Mouse (Mus musculus) midbrain, postnatal 0 days (tissue): Measurements from ENCODE around the gene Pitpnm2. TPM values are rescaled to one million over a fixed set of nuclear protein-coding genes. Genes with fewer than 3 reads are reported as not detected.

Experiments used
- ATAC-seq: fragments of 200-750 bp; cut with Nextera tagmentation; 2 replicates; pipeline ENCODE4 v1.8.0; 2017; ENCODE audit warnings: moderate number of reproducible peaks, mild to moderate bottlenecking, moderate TSS enrichment, moderate library complexity; ENCODE audit not compliant: low FRiP score
- DNase-seq: peaks from one replicate; pipeline ENCODE4 v3.0.0-alpha.2; 2015; ENCODE audit warnings: low spot score
- H3K27ac ChIP-seq: fragments of 300-500 bp; sonication (generic); 2 replicates; pipeline ENCODE4 v1.5.1; 2014; ENCODE audit warnings: low read depth, mild to moderate bottlenecking, low read length, mixed read lengths
- H3K27me3 ChIP-seq: fragments of 300-500 bp; sonication (generic); 2 replicates; pipeline ENCODE4 v1.6.1; 2014; ENCODE audit warnings: low read length, control low read depth, mixed read lengths; ENCODE audit not compliant: insufficient read depth
- H3K36me3 ChIP-seq: fragments of 300-500 bp; sonication (generic); 2 replicates; pipeline ENCODE4 v1.6.1; 2014; ENCODE audit warnings: low read length, control low read depth, mixed read lengths; ENCODE audit not compliant: insufficient read depth
- H3K4me1 ChIP-seq: fragments of 300-500 bp; sonication (generic); 2 replicates; pipeline ENCODE4 v1.6.1; 2014; ENCODE audit warnings: mild to moderate bottlenecking, control low read depth, antibody characterized with exemption, low read length, mixed read lengths; ENCODE audit not compliant: insufficient read depth
- H3K4me2 ChIP-seq: fragments of 300-500 bp; sonication (generic); 2 replicates; pipeline ENCODE4 v1.6.1; 2014; ENCODE audit warnings: low read depth, mild to moderate bottlenecking, low read length, mixed read lengths; ENCODE audit not compliant: poor library complexity, severe bottlenecking
- H3K4me3 ChIP-seq: fragments of 300-500 bp; sonication (generic); 2 replicates; pipeline ENCODE4 v1.5.1; 2014; ENCODE audit warnings: low read depth, mild to moderate bottlenecking, low read length, moderate library complexity
- H3K9ac ChIP-seq: fragments of 300-500 bp; sonication (generic); replicated peaks from 2 replicates; pipeline ENCODE4 v1.6.1; 2014; ENCODE audit warnings: mild to moderate bottlenecking, low read length, moderate library complexity, mixed read lengths; ENCODE audit not compliant: poor library complexity, severe bottlenecking
- H3K9me3 ChIP-seq: fragments of 300-500 bp; sonication (generic); 2 replicates; pipeline ENCODE4 v1.6.1; 2016; ENCODE audit warnings: low read length, control low read depth
- CTCF ChIP-seq: IDR thresholded peaks from 2 replicates; pipeline ENCODE4 v1.5.1; 2016; ENCODE audit warnings: antibody characterized with exemption, mild to moderate bottlenecking
- WGBS: fragments of 180-500 bp; shearing (Covaris S2); extraction: QIAGEN DNeasy Blood & Tissue Kit; methylation state at CpG from one replicate; pipeline ENCODE4 v1.1.7; 2014; 5-methylcytosine and 5-hydroxymethylcytosine counted together
- polyA plus RNA-seq: library from polyadenylated mRNA; unstranded; fragments of >200 nt; fragmentation: Nextera tagmentation; extraction: Ambion mirVana; gene quantifications from 2 replicates; pipeline ENCODE4 v1.2.1, GENCODE M21; 2015
- total RNA-seq: library from RNA; depleted of rRNA; stranded (reverse); fragments of >200 nt; gene quantifications from 2 replicates; pipeline ENCODE4 v1.2.3, GENCODE M21; 2014

Pitpnm2 gene
- total and polyA plus RNA-seq, 2 experiments from 2014 or later, result 10.1 to 66.2 TPM

- peak within 1 kb of the TSS; percentile 79 for H3K9ac ChIP-seq
- peak; percentile 76 for ATAC-seq
- DNase-seq, result peak; percentile 92
- H3K27ac ChIP-seq, result peak within 1 kb of the TSS; percentile 33
- WGBS, result 1% methylated on average over 37 of the region's 42 CpGs
- peak within 1 kb of the TSS; percentile 66 for H3K4me2 ChIP-seq
- H3K4me1 ChIP-seq, result 0 out of 2 replicates have a peak, but pooled peaks cover 7% of the 10 kb centered on the region
- no peaks in the 10 kb centered on the region for H3K27me3 ChIP-seq
- H3K9me3 ChIP-seq, result no peaks in the 10 kb centered on the region
- peak within 1 kb of the TSS; percentile 57 for H3K4me3 ChIP-seq
- H3K36me3 ChIP-seq, result no peaks in the 10 kb centered on the region
- no peak for TF ChIP-seq CTCF
Observed at GRCm38 (mm10) chr5:124095596-124096232, 153.8 kb downstream of the Pitpnm2 start, which contains the start of gene Abcb9. TSS of gene Abcb9 (minus strand) at chr5:124095798.

- Histone ChIP-seq H3K4me2 (peak overlapping the region; percentile 66), H3K9ac (peak overlapping the region; percentile 79), H3K9me3 (no peaks in the 10 kb centered on the region), H3K4me1 (0 out of 2 replicates have a peak, but pooled peaks cover 7% of the 10 kb centered on the region), H3K4me3 (peak overlapping the region; percentile 57), H3K27ac (peak overlapping the region; percentile 33), H3K36me3 (peaks cover under 1% of the 10 kb centered on the region; the same call in 1 of the 2 replicates), H3K27me3 (no peaks in the 10 kb centered on the region)
- no peak; the same call in 1 of the 2 replicates for ATAC-seq
- no peak for DNase-seq
- peak; percentile 22; the same call in 1 of the 2 replicates for TF ChIP-seq CTCF
- WGBS, result 9% methylated on average over 19 of the region's 19 CpGs
Observed at GRCm38 (mm10) chr5:124095077-124095581, 154.4 kb downstream of the Pitpnm2 start.

GRCm38 (mm10) chr5:124093852-124094604 lies 155.5 kb downstream of the Pitpnm2 start:
- H3K9me3 ChIP-seq, result no peaks in the 10 kb centered on the region
- WGBS, result 86% methylated on average over 12 of the region's 12 CpGs
- 0 out of 2 replicates have a peak, but pooled peaks cover 7% of the 10 kb centered on the region for H3K4me1 ChIP-seq
- H3K27ac ChIP-seq, result no peak overlapping the region
- peak overlapping the region; percentile 24; the same call in 1 of the 2 replicates for H3K9ac ChIP-seq
- ATAC-seq (no peak), DNase-seq (no peak)
- H3K4me2 ChIP-seq, result peak overlapping the region; percentile 66
- H3K36me3 ChIP-seq, result peaks cover 11% of the 10 kb centered on the region
- no peaks in the 10 kb centered on the region for H3K27me3 ChIP-seq
- TF ChIP-seq CTCF, result no peak
- peak overlapping the region; percentile 57 for H3K4me3 ChIP-seq

- DNase-seq (no peak), ATAC-seq (no peak)
- Histone ChIP-seq H3K27me3 (no peaks in the 10 kb centered on the region), H3K36me3 (peaks cover 11% of the 10 kb centered on the region), H3K4me1 (0 out of 2 replicates have a peak, but pooled peaks cover 7% of the 10 kb centered on the region), H3K27ac (no peak overlapping the region), H3K9me3 (no peaks in the 10 kb centered on the region), H3K9ac (peak overlapping the region; percentile 24; the same call in 1 of the 2 replicates), H3K4me2 (0 out of 2 replicates have a peak overlapping the region, but pooled peaks have one; percentile 4), H3K4me3 (no peak overlapping the region)
- 69% methylated on average over 11 of the region's 11 CpGs for WGBS
- TF ChIP-seq CTCF, result no peak
Observed at GRCm38 (mm10) chr5:124093120-124093794, 156.3 kb downstream of the Pitpnm2 start.

GRCm38 (mm10) chr5:124091951-124092406 lies 157.6 kb downstream of the Pitpnm2 start:
- H3K9ac ChIP-seq, result no peak overlapping the region
- TF ChIP-seq CTCF, result no peak
- no peak for ATAC-seq
- no peak overlapping the region for H3K4me2 ChIP-seq
- peaks cover 11% of the 10 kb centered on the region for H3K36me3 ChIP-seq
- H3K27ac ChIP-seq, result no peak overlapping the region
- H3K4me1 ChIP-seq, result 0 out of 2 replicates have a peak, but pooled peaks cover 7% of the 10 kb centered on the region
- no peak for DNase-seq
- no peaks in the 10 kb centered on the region for H3K9me3 ChIP-seq
- 66% methylated on average over 9 of the region's 9 CpGs for WGBS
- no peak overlapping the region for H3K4me3 ChIP-seq
- H3K27me3 ChIP-seq, result peaks cover 4% of the 10 kb centered on the region; the same call in 1 of the 2 replicates
